Mouse (Mus musculus) thymus, adult 2 months (tissue): ENCODE measurements around the gene Neurl4.

ENCODE experiments used
- CTCF ChIP-seq: fragments of 200-500 bp; IDR thresholded peaks from 2 replicates; pipeline ENCODE4 v1.5.1; 2012; ENCODE audit warnings: mild to moderate bottlenecking, control low read depth, low read length, moderate library complexity, borderline replicate concordance; ENCODE audit not compliant: control insufficient read depth, poor library complexity, insufficient read depth; ENCODE audit errors: extremely low read depth
- POLR2A ChIP-seq: fragments of 200-500 bp; IDR thresholded peaks from 2 replicates; pipeline ENCODE4 v1.6.1; 2012; ENCODE audit warnings: mild to moderate bottlenecking, low read length, control low read depth, moderate library complexity; ENCODE audit not compliant: control insufficient read depth, poor library complexity, insufficient read depth; ENCODE audit errors: extremely low read depth

GRCm38 (mm10) chr11:69871822-69872221, 29.1 kb upstream of the Neurl4 start:
- TF ChIP-seq CTCF, result no peak
- TF ChIP-seq POLR2A, result no peak
